Mouse (Mus musculus): ENCODE data around the gene Grk5. TPM values are rescaled to one million over a fixed set of nuclear protein-coding genes. Genes with fewer than 3 reads are reported as not detected.

Grk5 gene
- polyA plus RNA-seq, 1 experiment from 2014 or later = 2.9 TPM

- Histone ChIP-seq H3K27ac (ENCODE audit: low read depth, low read length) (no peak overlapping the region), H3K9ac (ENCODE audit: low read depth, low read length) (no peak overlapping the region), H3K4me3 (ENCODE audit: low read depth, low read length) (no peak overlapping the region), H3K4me1 (replicated peaks; ENCODE audit: control insufficient read depth, insufficient read depth, low read length) (no peaks in the 10 kb centered on the region), H3K4me2 (no peak overlapping the region), H3K9me3 (ENCODE audit: control insufficient read depth, low read length) (no peaks in the 10 kb centered on the region), H3K27me3 (replicated peaks; ENCODE audit: control insufficient read depth, insufficient read depth, low read length) (no peaks in the 10 kb centered on the region), H3K36me3 (ENCODE audit: control insufficient read depth, insufficient read depth, low read length) (peaks cover 5% of the 10 kb centered on the region; the same call in 1 of the 2 replicates)
- 82% methylated on average over 10 of the region's 10 CpGs for WGBS
- no peak for DNase-seq (ENCODE audit: low spot score)
- no peak for ATAC-seq (replicated peaks; ENCODE audit: low FRiP score)
Measured at GRCm38 (mm10) chr19:61131096-61131495, 241.5 kb downstream of the Grk5 start.

GRCm38 (mm10) chr19:61138655-61139054 lies 249.1 kb downstream of the Grk5 start:
- DNase-seq (ENCODE audit: low spot score) (no peak), ATAC-seq (replicated peaks; ENCODE audit: low FRiP score) (no peak)
- no peak overlapping the region for H3K9ac ChIP-seq (ENCODE audit: low read depth, low read length)
- no peaks in the 10 kb centered on the region for H3K27me3 ChIP-seq (replicated peaks; ENCODE audit: control insufficient read depth, insufficient read depth, low read length)
- H3K4me2 ChIP-seq = no peak overlapping the region
- H3K36me3 ChIP-seq (ENCODE audit: control insufficient read depth, insufficient read depth, low read length) = no peaks in the 10 kb centered on the region; the same call in 1 of the 2 replicates
- H3K27ac ChIP-seq (ENCODE audit: low read depth, low read length) = no peak overlapping the region
- no peaks in the 10 kb centered on the region for H3K9me3 ChIP-seq (ENCODE audit: control insufficient read depth, low read length)
- peaks cover 4% of the 10 kb centered on the region; the same call in 1 of the 2 replicates for H3K4me1 ChIP-seq (replicated peaks; ENCODE audit: control insufficient read depth, insufficient read depth, low read length)
- H3K4me3 ChIP-seq (ENCODE audit: low read depth, low read length) = no peak overlapping the region

GRCm38 (mm10) chr19:61140342-61141206 lies 251.0 kb downstream of the Grk5 start, which contains the start of gene Zfp950:
Gene Zfp950, minus strand, starts transcription at chr19:61140840.
- H3K4me3 ChIP-seq (ENCODE audit: low read depth, low read length) = peak within 1 kb of the TSS; percentile 87
- H3K27me3 ChIP-seq (replicated peaks; ENCODE audit: control insufficient read depth, insufficient read depth, low read length) = no peaks in the 10 kb centered on the region
- H3K36me3 ChIP-seq (ENCODE audit: control insufficient read depth, insufficient read depth, low read length) = no peaks in the 10 kb centered on the region
- WGBS = 2% methylated on average over 18 of the region's 18 CpGs
- peak within 1 kb of the TSS; percentile 88 for H3K9ac ChIP-seq (ENCODE audit: low read depth, low read length)
- H3K9me3 ChIP-seq (ENCODE audit: control insufficient read depth, low read length) = no peaks in the 10 kb centered on the region
- DNase-seq (ENCODE audit: low spot score) = peak; percentile 76
- H3K4me2 ChIP-seq = peak within 1 kb of the TSS; percentile 82
- H3K27ac ChIP-seq (ENCODE audit: low read depth, low read length) = 0 out of 2 replicates have a peak within 1 kb of the TSS, but pooled peaks have one; percentile 46
- H3K4me1 ChIP-seq (replicated peaks; ENCODE audit: control insufficient read depth, insufficient read depth, low read length) = peaks cover 4% of the 10 kb centered on the region; the same call in 1 of the 2 replicates
- peak; percentile 100 for ATAC-seq (replicated peaks; ENCODE audit: low FRiP score)

- ATAC-seq (replicated peaks; ENCODE audit: low FRiP score) = no peak
Measured at GRCm38 (mm10) chr19:61141299-61141698, 251.8 kb downstream of the Grk5 start.

More at GRCm38 (mm10) chr19:61141299-61141698, 251.8 kb downstream of the Grk5 start:
- 23% methylated on average over 4 of the region's 4 CpGs for WGBS
- no peak for DNase-seq (ENCODE audit: low spot score)
- Histone ChIP-seq H3K9ac (ENCODE audit: low read depth, low read length) (peak overlapping the region; percentile 88), H3K4me3 (ENCODE audit: low read depth, low read length) (peak overlapping the region; percentile 87), H3K4me2 (peak overlapping the region; percentile 82), H3K27me3 (replicated peaks; ENCODE audit: control insufficient read depth, insufficient read depth, low read length) (no peaks in the 10 kb centered on the region), H3K27ac (ENCODE audit: low read depth, low read length) (no peak overlapping the region), H3K36me3 (ENCODE audit: control insufficient read depth, insufficient read depth, low read length) (no peaks in the 10 kb centered on the region), H3K4me1 (replicated peaks; ENCODE audit: control insufficient read depth, insufficient read depth, low read length) (peaks cover 4% of the 10 kb centered on the region; the same call in 1 of the 2 replicates), H3K9me3 (ENCODE audit: control insufficient read depth, low read length) (no peaks in the 10 kb centered on the region)

Other genes starting within 250 kb of the Grk5 start
- gene Nanos1, start 133.8 kb upstream of the Grk5 start, polyA plus RNA-seq (2014; fragmentation: Nextera tagmentation; extraction: Ambion mirVana) = 1.2 and 1.4 TPM in 2 replicates
- 199 and 208 TPM in 2 replicates for gene Eif3a, start 99.1 kb upstream of the Grk5 start, polyA plus RNA-seq (2014; fragmentation: Nextera tagmentation; extraction: Ambion mirVana)
- 34.1 and 36.0 TPM in 2 replicates for gene Fam45a, start 78.2 kb upstream of the Grk5 start, polyA plus RNA-seq (2014; fragmentation: Nextera tagmentation; extraction: Ambion mirVana)
- gene Sfxn4, start 28.3 kb upstream of the Grk5 start, polyA plus RNA-seq (2014; fragmentation: Nextera tagmentation; extraction: Ambion mirVana) = 3.6 and 4.2 TPM in 2 replicates
- gene Prdx3, start 15.2 kb upstream of the Grk5 start, polyA plus RNA-seq (2014; fragmentation: Nextera tagmentation; extraction: Ambion mirVana) = 372 and 407 TPM in 2 replicates